Mouse (Mus musculus) embryonic facial prominence, embryonic 11.5 days (tissue): Measurements from ENCODE around the gene Has3. TPM values are rescaled to one million over a fixed set of nuclear protein-coding genes. Genes with fewer than 3 reads are reported as not detected.

Experiments
- ATAC-seq: fragments of 200-750 bp; cut with Nextera tagmentation; replicated peaks from 2 replicates; pipeline ENCODE4 v1.8.0; 2017; ENCODE audit warnings: low read depth; ENCODE audit not compliant: insufficient number of reproducible peaks, low FRiP score, low TSS enrichment
- DNase-seq: peaks from one replicate; pipeline ENCODE4 v3.0.0-alpha.2; 2015; ENCODE audit warnings: low spot score
- H3K27ac ChIP-seq: fragments of 300-500 bp; sonication (generic); replicated peaks from 2 replicates; pipeline ENCODE4 v1.5.1; 2014; ENCODE audit warnings: mild to moderate bottlenecking, low read depth, low read length, control low read depth
- H3K27me3 ChIP-seq: fragments of 300-500 bp; sonication (generic); 2 replicates; pipeline ENCODE4 v1.6.1; 2014; ENCODE audit warnings: mild to moderate bottlenecking, low read length, moderate library complexity, mixed read lengths; ENCODE audit not compliant: control insufficient read depth, insufficient read depth
- H3K36me3 ChIP-seq: fragments of 300-500 bp; sonication (generic); replicated peaks from 2 replicates; pipeline ENCODE4 v1.6.1; 2014; ENCODE audit warnings: low read depth, mild to moderate bottlenecking, low read length, moderate library complexity, mixed read lengths; ENCODE audit not compliant: control insufficient read depth, insufficient read depth
- H3K4me1 ChIP-seq: fragments of 300-500 bp; sonication (generic); 2 replicates; pipeline ENCODE4 v1.6.1; 2014; ENCODE audit warnings: low read length, mixed read lengths; ENCODE audit not compliant: control insufficient read depth, insufficient read depth
- H3K4me2 ChIP-seq: fragments of 300-500 bp; sonication (generic); 2 replicates; pipeline ENCODE4 v1.6.1; 2014; ENCODE audit warnings: low read depth, mild to moderate bottlenecking, control low read depth, low read length, moderate library complexity
- H3K4me3 ChIP-seq: fragments of 300-500 bp; sonication (generic); 2 replicates; pipeline ENCODE4 v1.5.1; 2014; ENCODE audit warnings: low read depth, low read length, control low read depth
- H3K9ac ChIP-seq: fragments of 300-500 bp; sonication (generic); replicated peaks from 2 replicates; pipeline ENCODE4 v1.6.1; 2014; ENCODE audit warnings: mild to moderate bottlenecking, control low read depth, low read length
- H3K9me3 ChIP-seq: fragments of 300-500 bp; sonication (generic); replicated peaks from 2 replicates; pipeline ENCODE4 v1.6.1; 2016; ENCODE audit warnings: mild to moderate bottlenecking, low read length, inconsistent platforms, mixed read lengths; ENCODE audit not compliant: control insufficient read depth
- WGBS: fragments of 180-500 bp; shearing (Covaris S2); extraction: QIAGEN DNeasy Blood & Tissue Kit; methylation state at CpG from one replicate; pipeline ENCODE4 v1.1.7; 2014; 5-methylcytosine and 5-hydroxymethylcytosine counted together
- polyA plus RNA-seq: library from polyadenylated mRNA; unstranded; fragments of >200 nt; fragmentation: Nextera tagmentation; extraction: Ambion mirVana; gene quantifications from 2 replicates; pipeline ENCODE4 v1.2.1, GENCODE M21; 2014

Gene Has3
- polyA plus RNA-seq, 1 experiment from 2014 or later, result 0.31 TPM

- H3K27me3 ChIP-seq, result no peaks in the 10 kb centered on the region
- ATAC-seq, result no peak
- 46% methylated on average over 11 of the region's 11 CpGs for WGBS
Observed at GRCm38 (mm10) chr8:106839209-106840001, 30.6 kb upstream of the Has3 start.

GRCm38 (mm10) chr8:106850034-106850433 is 20.0 kb upstream of the Has3 start:
- 89% methylated on average over 10 of the region's 10 CpGs for WGBS
- no peaks in the 10 kb centered on the region; the same call in 1 of the 2 replicates for H3K4me1 ChIP-seq
- H3K9ac ChIP-seq, result no peak overlapping the region
- no peak overlapping the region for H3K27ac ChIP-seq
- H3K36me3 ChIP-seq, result no peaks in the 10 kb centered on the region
- H3K27me3 ChIP-seq, result no peaks in the 10 kb centered on the region
- no peak overlapping the region for H3K4me3 ChIP-seq
- no peak for ATAC-seq
- no peaks in the 10 kb centered on the region for H3K9me3 ChIP-seq
- no peak for DNase-seq
- no peak overlapping the region for H3K4me2 ChIP-seq

More at GRCm38 (mm10) chr8:106839209-106840001, 30.6 kb upstream of the Has3 start:
- H3K9ac ChIP-seq, result peak overlapping the region; percentile 15; the same call in 1 of the 2 replicates
- H3K4me2 ChIP-seq, result no peak overlapping the region
- H3K4me1 ChIP-seq, result no peaks in the 10 kb centered on the region
- no peak overlapping the region for H3K4me3 ChIP-seq
- DNase-seq, result no peak
- H3K9me3 ChIP-seq, result no peaks in the 10 kb centered on the region
- H3K36me3 ChIP-seq, result no peaks in the 10 kb centered on the region
- H3K27ac ChIP-seq, result no peak overlapping the region

GRCm38 (mm10) chr8:106854534-106855241 is 15.4 kb upstream of the Has3 start:
- no peaks in the 10 kb centered on the region for H3K36me3 ChIP-seq
- no peak overlapping the region for H3K27ac ChIP-seq
- ATAC-seq (peak; percentile 48; the same call in 1 of the 2 replicates), DNase-seq (no peak)
- no peaks in the 10 kb centered on the region; the same call in 1 of the 2 replicates for H3K4me1 ChIP-seq
- H3K4me2 ChIP-seq, result no peak overlapping the region
- WGBS, result 51% methylated on average over 8 of the region's 8 CpGs
- no peak overlapping the region for H3K4me3 ChIP-seq
- no peaks in the 10 kb centered on the region for H3K27me3 ChIP-seq
- no peak overlapping the region for H3K9ac ChIP-seq
- H3K9me3 ChIP-seq, result no peaks in the 10 kb centered on the region

- no peak overlapping the region for H3K4me3 ChIP-seq
- no peaks in the 10 kb centered on the region for H3K36me3 ChIP-seq
- WGBS, result 65% methylated on average over 3 of the region's 3 CpGs
- H3K4me1 ChIP-seq, result no peaks in the 10 kb centered on the region; the same call in 1 of the 2 replicates
- ATAC-seq (no peak), DNase-seq (no peak)
- H3K9ac ChIP-seq, result no peak overlapping the region
- no peaks in the 10 kb centered on the region for H3K9me3 ChIP-seq
- no peak overlapping the region for H3K4me2 ChIP-seq
- H3K27ac ChIP-seq, result no peak overlapping the region
- H3K27me3 ChIP-seq, result no peaks in the 10 kb centered on the region
Observed at GRCm38 (mm10) chr8:106855242-106855562, 14.8 kb upstream of the Has3 start.

GRCm38 (mm10) chr8:106862845-106863244 is 7.2 kb upstream of the Has3 start:
- 86% methylated on average over 10 of the region's 10 CpGs for WGBS
- ATAC-seq, result no peak
- Histone ChIP-seq H3K4me3 (no peak overlapping the region), H3K27ac (no peak overlapping the region), H3K9me3 (no peaks in the 10 kb centered on the region), H3K27me3 (no peaks in the 10 kb centered on the region; the same call in 1 of the 2 replicates), H3K4me1 (no peaks in the 10 kb centered on the region; the same call in 1 of the 2 replicates), H3K36me3 (no peaks in the 10 kb centered on the region), H3K4me2 (no peak overlapping the region), H3K9ac (no peak overlapping the region)
- DNase-seq, result no peak

- H3K4me1 ChIP-seq, result no peaks in the 10 kb centered on the region; the same call in none of the 2 replicates
- WGBS, result 79% methylated on average over 9 of the region's 9 CpGs
- ATAC-seq, result no peak
Observed at GRCm38 (mm10) chr8:106865354-106865753, 4.7 kb upstream of the Has3 start.

GRCm38 (mm10) chr8:106870537-106871327 is 690 bp downstream of the Has3 start:
- Histone ChIP-seq H3K27me3 (peaks cover 12% of the 10 kb centered on the region), H3K4me2 (peak overlapping the region; percentile 95), H3K27ac (no peak overlapping the region), H3K4me1 (peaks cover 9% of the 10 kb centered on the region), H3K4me3 (peak overlapping the region; percentile 46), H3K9ac (peak overlapping the region; percentile 47), H3K9me3 (no peaks in the 10 kb centered on the region), H3K36me3 (no peaks in the 10 kb centered on the region)
- under 1% methylated on average over 50 of the region's 63 CpGs for WGBS
- DNase-seq (peak; percentile 67), ATAC-seq (no peak)

More at GRCm38 (mm10) chr8:106865354-106865753, 4.7 kb upstream of the Has3 start:
- no peak for DNase-seq
- H3K9ac ChIP-seq, result no peak overlapping the region
- no peaks in the 10 kb centered on the region for H3K36me3 ChIP-seq
- peaks cover 5% of the 10 kb centered on the region for H3K27me3 ChIP-seq
- no peak overlapping the region for H3K4me3 ChIP-seq
- H3K9me3 ChIP-seq, result no peaks in the 10 kb centered on the region
- no peak overlapping the region for H3K4me2 ChIP-seq
- H3K27ac ChIP-seq, result no peak overlapping the region
